Mouse (Mus musculus) adrenal gland, postnatal 14 days (tissue): ENCODE data around the gene Isyna1. TPM values are rescaled to one million over a fixed set of nuclear protein-coding genes. Genes with fewer than 3 reads are reported as not detected.

Experiments
- DNase-seq: peaks from one replicate; pipeline ENCODE4 v3.0.0; 2021; ENCODE audit warnings: mixed read lengths
- long read RNA-seq, 2 experiments: library from polyadenylated mRNA; stranded (forward); transcript quantifications; one replicate each; pipeline ENCODE4 v2.0.0; 2021
- total RNA-seq: library from RNA; stranded (reverse); gene quantifications from 2 replicates; pipeline ENCODE4 v1.2.3, GENCODE M21; 2021

The Isyna1 gene
- 77.2 and 84.7 TPM in 2 replicates for total RNA-seq
- long read RNA-seq, experiment 1, transcript Isyna1-206 (10 exons, 1,916 nt), result minor isoform, 10 of 137 reads
- long read RNA-seq, experiment 1, transcript Isyna1-201 (11 exons, 1,836 nt), result major isoform, 97 of 137 reads
- long read RNA-seq, experiment 1, partial matches to known transcripts, result 15 of 137 reads
- long read RNA-seq, experiment 1, other reads (novel, unspliced or antisense), result 14 of 137 reads
- long read RNA-seq, experiment 2, transcript Isyna1-201 (11 exons, 1,836 nt), result major isoform, 81 of 101 reads
- long read RNA-seq, experiment 2, transcript Isyna1-206 (10 exons, 1,916 nt), result minor isoform, 7 of 101 reads
- long read RNA-seq, experiment 2, partial matches to known transcripts, result 10 of 101 reads
- long read RNA-seq, experiment 2, other reads (novel, unspliced or antisense), result 2 of 101 reads

GRCm38 (mm10) chr8:70593961-70594609, at the start of gene Isyna1:
TSS of gene Isyna1 (plus strand) at chr8:70594373.
- peak; percentile 94 for DNase-seq

DNA sequence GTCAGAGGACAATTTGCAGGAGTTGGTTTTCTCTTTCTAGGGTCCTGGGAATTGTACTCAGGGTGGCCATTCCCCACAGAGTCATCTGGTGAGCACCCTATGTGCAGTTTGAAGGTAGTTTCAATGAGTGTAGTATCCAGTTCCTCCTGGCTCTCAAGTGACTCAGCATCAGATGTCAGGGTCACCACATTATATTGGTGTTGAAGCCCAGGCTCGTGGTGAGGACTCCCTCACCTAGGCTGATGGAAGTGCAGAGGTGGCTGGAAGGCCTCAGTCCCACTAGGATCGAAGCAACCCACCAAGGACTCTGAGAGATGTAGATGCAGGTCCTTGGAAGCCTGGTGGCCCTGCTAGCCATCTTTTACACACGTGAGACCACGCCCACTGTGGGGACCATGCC, 47.8 kb upstream of the Isyna1 start:
- no peak for DNase-seq

- no peak for DNase-seq
These were observed 46.4 kb upstream of the Isyna1 start for GRCm38 (mm10) chr8:70547762-70548161.

DNA sequence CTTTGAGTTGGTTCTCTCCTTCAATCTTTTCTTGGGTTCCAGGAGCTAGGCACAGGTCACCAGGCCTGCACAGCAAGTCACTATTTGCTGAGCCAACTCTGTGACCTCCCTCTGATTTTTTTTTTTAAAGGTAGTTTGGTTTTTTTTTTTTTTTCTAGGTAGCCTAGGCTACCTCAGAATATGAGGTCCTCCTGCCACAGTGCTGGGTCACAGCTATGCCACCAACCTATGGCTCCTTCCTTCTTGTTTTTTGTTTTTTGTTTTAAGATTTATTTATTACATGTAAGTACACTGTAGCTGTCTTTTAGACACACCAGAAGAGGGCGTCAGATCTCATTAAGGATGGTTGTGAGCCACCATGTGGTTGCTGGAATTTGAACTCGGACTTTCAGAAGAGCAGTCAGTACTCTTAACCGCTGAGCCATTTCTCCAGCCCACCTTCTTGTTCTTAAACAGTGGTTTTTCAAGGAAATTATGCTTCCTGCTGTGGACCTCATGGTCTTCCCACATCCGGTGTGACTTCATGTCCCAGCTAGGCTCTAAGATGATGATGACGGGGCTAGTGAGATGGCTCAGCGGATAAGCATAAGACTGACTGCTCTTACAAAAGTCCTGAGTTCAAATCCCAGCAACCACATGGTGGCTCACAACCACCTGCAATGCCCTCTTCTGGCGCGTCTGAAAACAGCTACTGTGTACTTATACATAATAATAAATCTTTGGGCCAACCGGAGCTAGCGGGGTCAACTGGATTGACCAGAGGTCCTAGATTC, 44.6 kb upstream of the Isyna1 start:
- no peak for DNase-seq

GRCm38 (mm10) chr8:70551558-70552161, 42.5 kb upstream of the Isyna1 start:
- DNase-seq, result no peak

DNA sequence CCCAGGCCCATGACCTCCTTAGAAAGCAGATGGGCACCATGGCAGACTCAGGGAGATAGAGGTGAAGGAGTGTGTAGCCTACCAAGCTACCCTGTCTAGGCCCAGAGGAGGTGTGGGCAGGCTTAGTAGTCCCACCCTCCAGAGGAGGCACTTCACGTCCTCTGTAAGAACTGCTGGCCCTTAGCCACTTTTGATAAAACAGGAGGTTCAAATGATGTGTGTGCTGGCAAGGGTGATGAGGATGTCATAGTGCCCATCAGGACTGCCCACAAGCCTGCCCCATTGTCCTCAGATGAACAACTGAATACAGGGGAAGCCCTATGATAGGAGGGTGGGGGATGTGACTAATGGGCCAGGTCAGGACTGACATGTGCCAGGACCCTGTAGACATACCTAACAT, 41.3 kb upstream of the Isyna1 start:
- DNase-seq, result no peak

DNA sequence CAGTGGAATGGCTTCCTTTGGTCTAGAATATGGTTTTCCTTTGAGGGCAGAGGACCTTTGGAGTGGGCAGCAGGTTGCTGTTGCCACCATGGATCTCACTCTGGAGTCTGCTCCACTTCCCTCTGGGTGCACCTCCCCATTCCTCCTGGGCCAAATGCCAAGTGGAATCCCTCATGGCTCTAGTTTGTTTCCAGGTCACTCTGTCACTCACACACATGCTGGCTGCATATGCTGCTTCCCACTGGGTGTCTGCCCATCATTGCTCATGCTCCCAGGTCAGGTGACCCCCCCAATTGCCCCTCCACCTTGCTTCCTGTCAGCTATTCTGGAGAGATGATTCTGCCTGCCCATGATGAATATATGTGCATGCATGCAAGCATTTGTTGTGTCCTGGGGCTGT, 40.4 kb upstream of the Isyna1 start:
- DNase-seq, result peak; percentile 86

- no peak for DNase-seq
These were observed 39.0 kb upstream of the Isyna1 start for GRCm38 (mm10) chr8:70555079-70555747.

- DNase-seq, result no peak
These were observed 35.8 kb upstream of the Isyna1 start for GRCm38 (mm10) chr8:70558334-70558733.

GRCm38 (mm10) chr8:70558983-70559382, 35.2 kb upstream of the Isyna1 start:
- no peak for DNase-seq

DNA sequence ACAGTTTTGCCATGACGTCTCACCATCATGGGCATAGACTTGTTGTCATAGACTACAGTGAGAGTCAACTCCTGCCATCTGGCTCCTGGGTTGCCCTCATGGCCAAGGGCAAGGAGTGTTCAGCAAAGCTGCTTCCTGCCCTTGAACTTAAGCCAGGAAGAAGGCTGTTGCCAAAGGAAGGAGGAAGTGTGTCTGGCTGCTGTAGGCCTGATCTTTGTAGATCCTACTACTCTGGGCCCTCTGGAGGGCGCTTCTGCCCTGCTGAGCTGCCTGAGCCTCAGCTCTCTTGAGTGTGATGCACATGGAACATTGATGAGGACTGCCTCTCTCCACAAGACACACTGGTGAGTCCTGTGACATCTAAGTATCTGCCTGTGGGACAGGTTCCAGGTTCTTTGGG, 34.1 kb upstream of the Isyna1 start:
- DNase-seq, result peak; percentile 86

DNA sequence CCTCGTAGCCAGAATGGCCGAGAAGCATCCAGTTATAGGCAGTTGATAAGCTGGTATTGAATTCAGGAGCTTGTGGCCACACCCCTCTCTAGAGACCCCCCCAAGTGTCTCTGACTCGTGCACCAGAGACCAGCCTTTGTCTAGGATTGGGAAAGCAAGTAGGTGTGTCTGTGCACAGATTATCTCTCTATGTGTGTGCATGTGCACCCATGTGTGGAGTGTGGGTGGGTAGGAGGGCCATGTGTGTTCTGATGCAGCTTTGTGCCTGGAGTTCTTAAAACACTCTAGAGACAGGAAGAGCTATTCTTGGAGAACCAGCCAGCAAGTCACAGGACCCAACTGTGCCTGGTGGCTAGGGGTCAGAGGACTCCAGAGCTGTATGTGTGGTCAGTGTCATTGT, 33.6 kb upstream of the Isyna1 start:
- no peak for DNase-seq

DNA sequence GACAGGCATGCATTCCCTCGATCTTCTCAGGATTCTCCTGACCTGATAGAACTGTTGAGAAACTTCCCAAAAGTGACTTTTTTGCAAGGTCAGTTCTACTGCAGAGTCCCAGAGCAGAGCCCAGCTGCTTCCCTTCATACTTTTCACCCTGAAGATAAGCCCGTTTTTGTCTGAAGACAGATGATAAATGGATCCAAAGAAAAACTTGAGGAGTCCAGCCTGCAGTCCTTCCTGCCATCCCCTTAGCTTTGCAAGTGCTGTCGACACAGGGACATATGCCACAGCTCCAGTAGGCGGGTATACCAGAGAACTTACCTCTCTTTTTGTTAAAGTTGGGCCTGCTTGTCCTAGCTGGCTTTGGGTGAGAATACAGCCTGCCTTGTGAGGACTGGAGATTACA, 32.8 kb upstream of the Isyna1 start:
- DNase-seq, result no peak

DNA sequence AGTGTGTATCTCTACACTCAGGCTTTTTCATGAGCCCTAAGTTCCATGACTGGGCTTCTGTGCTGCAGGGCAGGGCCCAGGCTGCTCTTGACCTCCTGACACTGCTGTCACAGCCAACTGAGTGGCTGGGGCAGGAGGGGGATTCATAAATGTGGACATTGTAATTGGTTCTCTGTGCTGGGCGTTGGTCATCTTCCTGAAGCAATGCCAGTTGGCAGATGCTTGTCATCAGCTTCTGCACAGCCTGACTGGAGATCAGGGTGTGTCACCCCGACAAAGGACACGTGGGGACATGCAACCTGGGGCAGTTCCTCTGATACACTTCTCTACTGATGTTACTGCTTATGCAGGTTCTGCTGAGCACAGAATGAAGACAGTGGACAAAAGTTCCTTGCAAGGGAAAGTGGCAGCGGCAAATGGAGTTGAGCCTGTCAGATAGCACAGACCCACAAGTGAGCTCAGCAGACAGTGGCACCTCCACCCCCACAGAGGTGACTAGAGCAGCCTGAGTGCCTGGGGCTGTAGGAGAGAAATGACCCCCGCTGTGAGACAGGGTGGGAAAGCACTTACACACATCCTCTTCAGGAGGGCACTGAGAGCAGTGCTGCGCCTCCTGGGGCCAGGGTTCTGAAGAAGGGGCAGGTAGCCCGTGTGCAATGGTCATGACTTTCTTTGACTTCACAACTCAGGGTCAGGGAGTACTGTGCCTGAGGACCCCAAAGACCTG, 32.2 kb upstream of the Isyna1 start:
- peak; percentile 83 for DNase-seq

GRCm38 (mm10) chr8:70562802-70563201, 31.4 kb upstream of the Isyna1 start:
- DNase-seq, result peak; percentile 55

GRCm38 (mm10) chr8:70563763-70564387, 30.3 kb upstream of the Isyna1 start:
- no peak for DNase-seq

- DNase-seq, result peak; percentile 70
These were observed 29.4 kb upstream of the Isyna1 start for GRCm38 (mm10) chr8:70564696-70565235.

DNA sequence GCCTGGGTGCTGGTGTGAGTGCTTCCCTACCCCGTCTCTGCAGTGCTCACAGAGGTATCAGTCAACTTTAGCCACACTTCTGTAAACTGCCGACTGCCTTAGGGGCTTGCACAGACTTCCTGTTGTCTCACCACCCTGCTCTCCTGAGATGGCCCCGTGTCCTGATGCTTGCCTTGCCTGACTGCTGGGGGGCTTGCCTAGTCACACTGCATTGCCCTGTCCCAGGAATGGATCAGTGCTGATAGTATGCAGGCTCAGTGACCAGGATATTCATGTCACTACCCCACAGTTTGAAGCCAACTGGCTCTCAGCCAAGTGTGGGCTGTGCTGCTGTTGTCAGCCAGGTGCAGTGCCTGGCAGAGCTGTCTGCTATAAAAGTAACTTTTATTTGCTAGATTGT, 28.6 kb upstream of the Isyna1 start:
- DNase-seq, result peak; percentile 55

- peak; percentile 51 for DNase-seq
These were observed 23.8 kb upstream of the Isyna1 start for GRCm38 (mm10) chr8:70570360-70570759.

GRCm38 (mm10) chr8:70570990-70571389, 23.2 kb upstream of the Isyna1 start:
- no peak for DNase-seq

- DNase-seq, result no peak
These were observed 19.9 kb upstream of the Isyna1 start for GRCm38 (mm10) chr8:70574302-70574701.
